Comparison of ENCODE assay signal across 27 mouse cellular contexts in the genomic region with DNA sequence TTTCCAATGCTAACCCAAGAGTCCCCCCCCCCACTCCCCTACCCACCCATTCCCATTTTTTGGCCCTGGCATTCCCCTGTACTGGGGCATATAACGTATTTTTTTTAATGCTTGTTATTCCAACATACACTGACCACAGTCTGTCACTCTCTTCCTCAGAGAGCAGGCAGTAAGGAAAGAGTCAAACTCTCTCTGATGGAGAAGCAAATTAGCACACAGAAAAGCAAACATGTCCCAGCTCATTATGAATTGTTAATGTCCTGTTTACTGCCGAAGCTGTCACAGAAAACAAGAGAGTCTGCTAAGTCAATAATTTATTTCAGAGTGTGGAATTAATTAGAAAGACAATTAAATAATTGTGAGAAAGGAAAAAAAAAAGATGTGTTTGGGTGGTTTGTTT.
"Had no signal": no experiment of that assay in that cellular context is flagged by ENCODE, and none has a peak within 500 bp of the region (broad histone marks: within the 10 kb centered on the region; RNA-seq: fewer than 3 reads in every experiment).

No protein-coding gene starts in this region.

- H3K4me3 ChIP-seq: gastrocnemius, adult 2 months; heart, embryonic 10.5 days; heart, embryonic 12.5 days; hindbrain, embryonic 10.5 days; hindbrain, embryonic 12.5 days; intestine, embryonic 15.5 days; layer of hippocampus, adult 2 months; left cerebral cortex, adult 2 months; limb, embryonic 13.5 days; limb, embryonic 15.5 days; liver, embryonic 12.5 days had no signal

- H3K36me3 ChIP-seq: heart, embryonic 10.5 days; heart, embryonic 12.5 days; hindbrain, embryonic 10.5 days; hindbrain, embryonic 12.5 days; intestine, embryonic 15.5 days; limb, embryonic 13.5 days; limb, embryonic 15.5 days; liver, embryonic 12.5 days had no signal

- DNase-seq: gastrocnemius, adult 2 months; gastrocnemius, postnatal 10 days; gastrocnemius, postnatal 25 days; heart, adult 18-20 months; heart, postnatal 10 days; heart, postnatal 4 days; kidney, adult 18-20 months; kidney, adult 8-10 months; kidney, postnatal 10 days; kidney, postnatal 25 days; kidney, postnatal 4 days; left cerebral cortex, postnatal 4 days had no signal

- H3K27ac ChIP-seq: gastrocnemius, adult 2 months; heart, embryonic 10.5 days; hindbrain, embryonic 10.5 days; hindbrain, embryonic 12.5 days; hindbrain, embryonic 14.5 days; intestine, embryonic 15.5 days; layer of hippocampus, adult 2 months; left cerebral cortex, adult 2 months; limb, embryonic 13.5 days; limb, embryonic 15.5 days; liver, embryonic 12.5 days; liver, embryonic 14.5 days had no signal

- H3K27me3 ChIP-seq: heart, embryonic 12.5 days; hindbrain, embryonic 12.5 days; intestine, embryonic 15.5 days; limb, embryonic 13.5 days; limb, embryonic 15.5 days; liver, embryonic 12.5 days had no signal

- H3K4me2 ChIP-seq: heart, embryonic 12.5 days; hindbrain, embryonic 12.5 days; hindbrain, embryonic 14.5 days; intestine, embryonic 15.5 days; limb, embryonic 13.5 days; limb, embryonic 15.5 days; liver, embryonic 12.5 days had no signal

- H3K9ac ChIP-seq: heart, embryonic 12.5 days; hindbrain, embryonic 12.5 days; hindbrain, embryonic 14.5 days; intestine, embryonic 15.5 days; limb, embryonic 13.5 days; limb, embryonic 15.5 days; liver, embryonic 12.5 days; liver, embryonic 14.5 days had no signal

- H3K9me3 ChIP-seq: heart, embryonic 10.5 days; heart, embryonic 12.5 days; hindbrain, embryonic 10.5 days; hindbrain, embryonic 12.5 days; intestine, embryonic 15.5 days; limb, embryonic 13.5 days; limb, embryonic 15.5 days; liver, embryonic 12.5 days had no signal

- ATAC-seq: hindbrain, embryonic 16.5 days; inflammation-experienced regulatory T-cells, adult 6 months; intestine, embryonic 15.5 days; intestine, postnatal 0 days; liver, embryonic 12.5 days had no signal

- H3K4me1 ChIP-seq: heart, embryonic 10.5 days; hindbrain, embryonic 10.5 days; hindbrain, embryonic 12.5 days; intestine, embryonic 15.5 days; limb, embryonic 13.5 days; limb, embryonic 15.5 days; liver, embryonic 12.5 days had no signal
